Mouse (Mus musculus) midbrain, embryonic 14.5 days (tissue): ENCODE measurements around the gene Atp1a2. TPM values are rescaled to one million over a fixed set of nuclear protein-coding genes. Genes with fewer than 3 reads are reported as not detected.

ENCODE experiments used
- ATAC-seq: fragments of 200-750 bp; cut with Nextera tagmentation; 2 replicates; pipeline ENCODE4 v1.8.0; 2017; ENCODE audit warnings: moderate number of reproducible peaks, moderate library complexity; ENCODE audit not compliant: low FRiP score, low TSS enrichment
- DNase-seq: peaks from one replicate; pipeline ENCODE4 v3.0.0-alpha.2; 2015
- H3K27ac ChIP-seq: fragments of 300-500 bp; sonication (generic); replicated peaks from 2 replicates; pipeline ENCODE4 v1.5.1; 2014; ENCODE audit warnings: mild to moderate bottlenecking, low read depth, low read length, moderate library complexity
- H3K27me3 ChIP-seq: fragments of 300-500 bp; sonication (generic); 2 replicates; pipeline ENCODE4 v1.6.1; 2014; ENCODE audit warnings: low read length, control low read depth, mixed read lengths; ENCODE audit not compliant: control insufficient read depth, insufficient read depth
- H3K36me3 ChIP-seq: fragments of 300-500 bp; sonication (generic); 2 replicates; pipeline ENCODE4 v1.6.1; 2014; ENCODE audit warnings: low read length, control low read depth; ENCODE audit not compliant: control insufficient read depth, insufficient read depth
- H3K4me1 ChIP-seq: fragments of 300-500 bp; sonication (generic); 2 replicates; pipeline ENCODE4 v1.6.1; 2014; ENCODE audit warnings: mild to moderate bottlenecking, antibody characterized with exemption, low read length, control low read depth; ENCODE audit not compliant: control insufficient read depth, insufficient read depth
- H3K4me2 ChIP-seq: fragments of 300-500 bp; sonication (generic); 2 replicates; pipeline ENCODE4 v1.6.1; 2014; ENCODE audit warnings: mild to moderate bottlenecking, low read length, moderate library complexity
- H3K4me3 ChIP-seq: fragments of 300-500 bp; sonication (generic); replicated peaks from 2 replicates; pipeline ENCODE4 v1.5.1; 2014; ENCODE audit warnings: low read depth, low read length
- H3K9ac ChIP-seq: fragments of 300-500 bp; sonication (generic); replicated peaks from 2 replicates; pipeline ENCODE4 v1.6.1; 2014; ENCODE audit warnings: mild to moderate bottlenecking, low read length, moderate library complexity
- H3K9me3 ChIP-seq: fragments of 300-500 bp; sonication (generic); 2 replicates; pipeline ENCODE4 v1.6.1; 2016; ENCODE audit warnings: low read length, control low read depth, mixed read lengths; ENCODE audit not compliant: control insufficient read depth
- WGBS: fragments of 180-500 bp; shearing (Covaris S2); extraction: QIAGEN DNeasy Blood & Tissue Kit; methylation state at CpG from one replicate; pipeline ENCODE4 v1.1.7; 2014; 5-methylcytosine and 5-hydroxymethylcytosine counted together
- polyA plus RNA-seq: library from polyadenylated mRNA; unstranded; fragments of >200 nt; fragmentation: Nextera tagmentation; extraction: Ambion mirVana; gene quantifications from 2 replicates; pipeline ENCODE4 v1.2.1, GENCODE M21; 2014

The Atp1a2 gene
- polyA plus RNA-seq, 1 experiment from 2014 or later = 18.2 TPM

DNA sequence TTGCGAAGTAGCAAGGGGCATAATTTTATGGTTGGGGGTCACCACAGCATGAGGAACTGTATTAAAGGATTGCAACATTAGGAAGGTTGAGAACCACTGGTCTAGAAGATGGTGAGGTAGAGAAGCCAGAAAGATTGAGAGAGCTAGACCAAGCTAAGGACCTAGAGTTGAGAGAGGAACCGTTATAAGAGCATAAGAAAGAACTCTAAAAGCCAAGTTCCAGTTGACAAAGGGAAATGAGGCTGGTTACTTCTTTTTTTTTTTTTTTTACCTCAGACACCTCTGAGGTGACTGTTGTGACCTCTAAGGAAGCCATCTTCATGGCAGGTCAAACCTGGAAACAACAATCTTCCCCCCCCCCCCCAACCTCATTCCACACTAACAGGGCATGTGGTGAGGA lies 7.3 kb upstream of the Atp1a2 start:
- no peak for DNase-seq
- Histone ChIP-seq H3K4me3 (no peak overlapping the region), H3K9me3 (no peaks in the 10 kb centered on the region), H3K4me1 (peaks cover 13% of the 10 kb centered on the region; the same call in 1 of the 2 replicates), H3K4me2 (no peak overlapping the region), H3K27ac (no peak overlapping the region), H3K36me3 (no peaks in the 10 kb centered on the region), H3K27me3 (no peaks in the 10 kb centered on the region), H3K9ac (no peak overlapping the region)
- no peak for ATAC-seq
- WGBS = 87% methylated on average over 2 of the region's 2 CpGs

- Histone ChIP-seq H3K9ac (no peak overlapping the region), H3K9me3 (no peaks in the 10 kb centered on the region), H3K4me3 (no peak overlapping the region), H3K36me3 (no peaks in the 10 kb centered on the region), H3K27ac (no peak overlapping the region), H3K4me1 (peaks cover 10% of the 10 kb centered on the region; the same call in 1 of the 2 replicates), H3K4me2 (no peak overlapping the region), H3K27me3 (no peaks in the 10 kb centered on the region)
- 78% methylated on average over 6 of the region's 6 CpGs for WGBS
- ATAC-seq (no peak), DNase-seq (no peak)
Observed at GRCm38 (mm10) chr1:172304443-172304842, 6.6 kb upstream of the Atp1a2 start.

DNA sequence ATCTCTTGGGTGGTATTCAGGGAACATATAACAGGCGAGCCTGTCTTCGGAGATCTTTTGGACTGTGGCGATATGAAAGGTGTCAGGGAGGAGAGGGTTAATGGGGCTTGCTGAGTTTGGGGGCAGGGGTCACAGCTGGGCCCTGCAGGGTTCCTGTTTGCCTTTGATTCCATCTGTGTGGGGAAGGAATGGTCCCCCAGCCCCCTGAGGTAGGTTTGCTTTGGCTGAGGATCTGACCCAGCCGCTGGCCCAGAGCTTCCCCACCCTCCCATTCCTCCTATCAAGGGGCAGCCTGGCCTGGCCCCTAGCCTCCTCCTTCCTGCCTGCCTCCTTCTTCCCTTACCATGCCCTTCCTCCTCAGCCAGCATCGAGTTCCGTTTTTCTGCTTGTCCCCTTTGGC lies 5.0 kb upstream of the Atp1a2 start:
- H3K27me3 ChIP-seq = no peaks in the 10 kb centered on the region
- no peak overlapping the region for H3K9ac ChIP-seq
- no peak overlapping the region for H3K4me3 ChIP-seq
- no peak overlapping the region for H3K4me2 ChIP-seq
- 10% methylated on average over 6 of the region's 6 CpGs for WGBS
- no peak for ATAC-seq
- H3K9me3 ChIP-seq = no peaks in the 10 kb centered on the region
- DNase-seq = no peak
- H3K27ac ChIP-seq = no peak overlapping the region
- no peaks in the 10 kb centered on the region for H3K36me3 ChIP-seq
- H3K4me1 ChIP-seq = peaks cover 12% of the 10 kb centered on the region; the same call in 1 of the 2 replicates

GRCm38 (mm10) chr1:172302311-172302710 lies 4.4 kb upstream of the Atp1a2 start:
- Histone ChIP-seq H3K4me1 (peaks cover 16% of the 10 kb centered on the region; the same call in 1 of the 2 replicates), H3K4me3 (no peak overlapping the region), H3K36me3 (no peaks in the 10 kb centered on the region), H3K27ac (no peak overlapping the region), H3K4me2 (no peak overlapping the region), H3K27me3 (no peaks in the 10 kb centered on the region), H3K9ac (no peak overlapping the region), H3K9me3 (no peaks in the 10 kb centered on the region)
- DNase-seq (no peak), ATAC-seq (no peak)
- WGBS = 49% methylated on average over 3 of the region's 3 CpGs

- H3K27ac ChIP-seq = no peak overlapping the region
- 44% methylated on average over 12 of the region's 12 CpGs for WGBS
- DNase-seq = peak; percentile 48
Observed at GRCm38 (mm10) chr1:172301180-172301579, 3.3 kb upstream of the Atp1a2 start.

GRCm38 (mm10) chr1:172300247-172300646 lies 2.4 kb upstream of the Atp1a2 start:
- H3K36me3 ChIP-seq = no peaks in the 10 kb centered on the region
- ATAC-seq (no peak), DNase-seq (no peak)
- H3K4me1 ChIP-seq = peaks cover 16% of the 10 kb centered on the region; the same call in 1 of the 2 replicates
- no peaks in the 10 kb centered on the region for H3K9me3 ChIP-seq
- H3K4me2 ChIP-seq = no peak overlapping the region
- H3K4me3 ChIP-seq = no peak overlapping the region
- H3K27me3 ChIP-seq = no peaks in the 10 kb centered on the region
- H3K27ac ChIP-seq = no peak overlapping the region
- H3K9ac ChIP-seq = no peak overlapping the region
- WGBS = 70% methylated on average over 5 of the region's 5 CpGs

More at GRCm38 (mm10) chr1:172301180-172301579, 3.3 kb upstream of the Atp1a2 start:
- Histone ChIP-seq H3K27me3 (no peaks in the 10 kb centered on the region), H3K9ac (no peak overlapping the region), H3K4me2 (no peak overlapping the region), H3K36me3 (no peaks in the 10 kb centered on the region), H3K4me3 (no peak overlapping the region), H3K4me1 (peaks cover 16% of the 10 kb centered on the region; the same call in 1 of the 2 replicates), H3K9me3 (no peaks in the 10 kb centered on the region)
- ATAC-seq = peak; percentile 4; the same call in 1 of the 2 replicates

GRCm38 (mm10) chr1:172299528-172299927 lies 1.7 kb upstream of the Atp1a2 start:
- H3K4me1 ChIP-seq = peaks cover 19% of the 10 kb centered on the region; the same call in 1 of the 2 replicates
- no peak for DNase-seq
- no peaks in the 10 kb centered on the region for H3K36me3 ChIP-seq
- ATAC-seq = no peak
- no peak overlapping the region for H3K4me2 ChIP-seq
- H3K4me3 ChIP-seq = no peak overlapping the region
- no peaks in the 10 kb centered on the region for H3K27me3 ChIP-seq
- WGBS = 64% methylated on average over 7 of the region's 7 CpGs
- H3K9me3 ChIP-seq = no peaks in the 10 kb centered on the region
- H3K9ac ChIP-seq = no peak overlapping the region
- no peak overlapping the region for H3K27ac ChIP-seq

- Histone ChIP-seq H3K4me2 (peak overlapping the region; percentile 9), H3K36me3 (no peaks in the 10 kb centered on the region), H3K9me3 (no peaks in the 10 kb centered on the region), H3K4me3 (peak overlapping the region; percentile 12; the same call in 1 of the 2 replicates), H3K27ac (peak overlapping the region; percentile 61), H3K27me3 (no peaks in the 10 kb centered on the region), H3K9ac (no peak overlapping the region; the same call in 1 of the 2 replicates), H3K4me1 (peaks cover 13% of the 10 kb centered on the region; the same call in 1 of the 2 replicates)
- WGBS = 83% methylated on average over 6 of the region's 6 CpGs
- ATAC-seq = no peak
- DNase-seq = no peak
Observed at GRCm38 (mm10) chr1:172296816-172297510, 901 bp downstream of the Atp1a2 start.

DNA sequence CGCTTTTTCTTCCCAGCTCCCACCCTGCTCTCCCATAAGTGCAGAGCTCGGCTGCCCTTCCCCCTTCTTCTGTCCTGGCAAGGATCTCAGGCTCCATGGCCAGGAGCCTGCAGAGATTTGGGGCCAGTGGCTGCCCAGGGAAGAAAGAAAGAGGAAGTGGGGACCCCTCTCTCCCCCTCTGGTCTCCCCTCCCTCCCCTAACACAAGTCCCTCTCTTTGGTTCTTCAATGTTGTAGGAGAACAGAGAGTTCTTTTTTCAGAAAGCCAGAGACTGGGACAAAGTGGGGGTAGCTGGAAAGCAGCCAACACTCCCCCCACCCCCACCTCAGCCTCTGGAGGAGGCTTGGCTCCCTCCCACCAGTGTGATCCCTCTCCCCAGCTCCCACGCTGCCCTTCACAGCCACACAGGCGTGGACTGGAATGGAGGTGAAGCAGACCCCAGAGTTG lies 2.1 kb downstream of the Atp1a2 start:
- no peaks in the 10 kb centered on the region for H3K36me3 ChIP-seq
- DNase-seq (peak; percentile 58), ATAC-seq (peak; percentile 65)
- H3K4me1 ChIP-seq = peaks cover 10% of the 10 kb centered on the region; the same call in 1 of the 2 replicates
- H3K27ac ChIP-seq = peak overlapping the region; percentile 38; the same call in 1 of the 2 replicates
- no peaks in the 10 kb centered on the region for H3K27me3 ChIP-seq
- H3K4me2 ChIP-seq = peak overlapping the region; percentile 9; the same call in 1 of the 2 replicates
- 46% methylated on average over 4 of the region's 4 CpGs for WGBS
- no peak overlapping the region for H3K4me3 ChIP-seq
- no peak overlapping the region for H3K9ac ChIP-seq
- no peaks in the 10 kb centered on the region for H3K9me3 ChIP-seq
